Mouse (Mus musculus) CH12.LX (cell line): ENCODE results near the gene Cyb5b. TPM values are rescaled to one million over a fixed set of nuclear protein-coding genes. Genes with fewer than 3 reads are reported as not detected.

Source experiments
- DNase-seq: peaks from one replicate; pipeline ENCODE4 v3.0.0-alpha.2; 2013; ENCODE audit errors: extremely low read depth
- H3K27ac ChIP-seq: 2 replicates; pipeline ENCODE4 v1.5.1; 2012; ENCODE audit warnings: low read depth, mild to moderate bottlenecking, control low read depth, moderate library complexity; ENCODE audit not compliant: insufficient read depth
- H3K27me3 ChIP-seq: replicated peaks from 2 replicates; pipeline ENCODE3; 2012; ENCODE audit warnings: inconsistent platforms
- H3K36me3 ChIP-seq, 2 experiments: replicated peaks in 1 of 2; 2 replicates each; pipeline versions ENCODE3 to v1.6.1; 2012; ENCODE audit warnings: inconsistent platforms in 1 of 2, low read length in 1 of 2, mild to moderate bottlenecking in 1 of 2, mixed read lengths in 1 of 2, moderate library complexity in 1 of 2; ENCODE audit not compliant: control insufficient read depth in 1 of 2, insufficient read depth in 1 of 2
- H3K4me1 ChIP-seq, 2 experiments: 2 replicates each; pipeline ENCODE4 v1.6.1; 2012; ENCODE audit warnings: inconsistent platforms in 1 of 2, moderate library complexity in 1 of 2; ENCODE audit not compliant: insufficient read depth in 2 of 2, control insufficient read depth in 1 of 2
- H3K4me2 ChIP-seq: 2 replicates; pipeline ENCODE4 v1.6.1; 2012; ENCODE audit warnings: low read depth, mild to moderate bottlenecking, control low read depth; ENCODE audit not compliant: poor library complexity, insufficient read depth, severe bottlenecking
- H3K4me3 ChIP-seq, 3 experiments: fragments of 150-350 bp in 1 of 3; sonication (generic) in 1 of 3; replicated peaks in 1 of 3; 2 replicates each; pipeline versions ENCODE3 to v1.5.1; 2011 to 2012; ENCODE audit warnings: low read depth in 2 of 3, low read length in 2 of 3, mild to moderate bottlenecking in 2 of 3, moderate library complexity in 2 of 3, control low read depth in 1 of 3, improper control_type of control experiment in 1 of 3, inconsistent platforms in 1 of 3, mixed read lengths in 1 of 3; ENCODE audit not compliant: poor library complexity in 1 of 3
- H3K79me2 ChIP-seq: replicated peaks from 2 replicates; pipeline ENCODE4 v1.6.1; 2012; ENCODE audit warnings: mild to moderate bottlenecking, moderate library complexity; ENCODE audit not compliant: control insufficient read depth, poor library complexity, insufficient read depth, severe bottlenecking; ENCODE audit errors: extremely low read depth
- H3K9ac ChIP-seq: 2 replicates; pipeline ENCODE4 v1.6.1; 2012; ENCODE audit warnings: low read depth, mild to moderate bottlenecking, control low read depth, moderate library complexity; ENCODE audit not compliant: insufficient read depth
- H3K9me3 ChIP-seq: replicated peaks from 2 replicates; pipeline ENCODE3; 2012; ENCODE audit warnings: low read length, inconsistent platforms, mixed read lengths
- BHLHE40 ChIP-seq: IDR thresholded peaks from 2 replicates; pipeline ENCODE4 v1.6.1; 2011; ENCODE audit warnings: mild to moderate bottlenecking, low read depth, low read length, improper control_type of control experiment
- CHD1 ChIP-seq: IDR thresholded peaks from 2 replicates; pipeline ENCODE4 v1.6.1; 2012; ENCODE audit warnings: low read depth, low read length, improper control_type of control experiment, inconsistent platforms
- CHD2 ChIP-seq: IDR thresholded peaks from 2 replicates; pipeline ENCODE4 v1.6.1; 2011; ENCODE audit warnings: low read length, improper control_type of control experiment
- CTCF ChIP-seq, 2 experiments: IDR thresholded peaks in 1 of 2; conservative IDR thresholded peaks in 1 of 2; 2 replicates each; pipeline ENCODE4 v1.5.1; 2011 to 2012; ENCODE audit warnings: low read depth in 2 of 2, low read length in 2 of 2, improper control_type of control experiment in 1 of 2, inconsistent platforms in 1 of 2, mild to moderate bottlenecking in 1 of 2, moderate library complexity in 1 of 2
- ELF1 ChIP-seq: IDR thresholded peaks from 2 replicates; pipeline ENCODE4 v1.6.1; 2014; ENCODE audit warnings: low read depth, mild to moderate bottlenecking, inconsistent platforms, low read length, improper control_type of control experiment
- ETS1 ChIP-seq: conservative IDR thresholded peaks from 2 replicates; pipeline ENCODE4 v1.6.1; 2012; ENCODE audit warnings: low read depth, mild to moderate bottlenecking, inconsistent platforms, low read length, improper control_type of control experiment, moderate library complexity
- GABPA ChIP-seq: IDR thresholded peaks from 2 replicates; pipeline ENCODE4 v1.6.1; 2012; ENCODE audit warnings: low read depth, low read length, improper control_type of control experiment, inconsistent platforms; ENCODE audit not compliant: insufficient replicate concordance
- HCFC1 ChIP-seq: IDR thresholded peaks from 2 replicates; pipeline ENCODE4 v1.6.1; 2012; ENCODE audit warnings: low read depth, mild to moderate bottlenecking, inconsistent platforms, low read length, improper control_type of control experiment
- IRF4 ChIP-seq: IDR thresholded peaks from 2 replicates; pipeline ENCODE4 v1.6.1; 2014; ENCODE audit warnings: low read depth, mild to moderate bottlenecking, inconsistent platforms, low read length, improper control_type of control experiment
- JUN ChIP-seq: IDR thresholded peaks from 2 replicates; pipeline ENCODE4 v1.6.1; 2011; ENCODE audit warnings: low read depth, mild to moderate bottlenecking, low read length, improper control_type of control experiment, moderate library complexity; ENCODE audit not compliant: insufficient read depth
- MAFK ChIP-seq: IDR thresholded peaks from 2 replicates; pipeline ENCODE4 v1.6.1; 2011; ENCODE audit warnings: low read length, improper control_type of control experiment; ENCODE audit not compliant: insufficient replicate concordance
- MAZ ChIP-seq: IDR thresholded peaks from 2 replicates; pipeline ENCODE4 v1.6.1; 2012; ENCODE audit warnings: low read depth, mild to moderate bottlenecking, inconsistent platforms, low read length, improper control_type of control experiment, moderate library complexity
- MEF2A ChIP-seq: IDR thresholded peaks from 2 replicates; pipeline ENCODE4 v1.6.1; 2014; ENCODE audit warnings: low read depth, mild to moderate bottlenecking, inconsistent platforms, low read length, improper control_type of control experiment, borderline replicate concordance
- MXI1 ChIP-seq: IDR thresholded peaks from 2 replicates; pipeline ENCODE4 v1.6.1; 2011; ENCODE audit warnings: mild to moderate bottlenecking, low read depth, low read length, improper control_type of control experiment
- PAX5 ChIP-seq: IDR thresholded peaks from 2 replicates; pipeline ENCODE4 v1.6.1; 2012; ENCODE audit warnings: low read length, inconsistent platforms, mixed read lengths
- POLR2A ChIP-seq: IDR thresholded peaks from 2 replicates; pipeline ENCODE4 v1.6.1; 2011; ENCODE audit warnings: low read depth, mild to moderate bottlenecking, improper control_type of control experiment, low read length
- POLR2AphosphoS2 ChIP-seq: IDR thresholded peaks from 2 replicates; pipeline ENCODE4 v1.6.1; 2011; ENCODE audit warnings: low read depth, low read length, improper control_type of control experiment
- RAD21 ChIP-seq: IDR thresholded peaks from 2 replicates; pipeline ENCODE4 v1.6.1; 2011; ENCODE audit warnings: low read depth, mild to moderate bottlenecking, low read length, improper control_type of control experiment, moderate library complexity
- RCOR1 ChIP-seq: conservative IDR thresholded peaks from 2 replicates; pipeline ENCODE4 v1.6.1; 2012; ENCODE audit warnings: low read depth, mild to moderate bottlenecking, inconsistent platforms, low read length, improper control_type of control experiment
- SMC3 ChIP-seq: IDR thresholded peaks from 2 replicates; pipeline ENCODE4 v1.6.1; 2011; ENCODE audit warnings: low read depth, low read length, improper control_type of control experiment
- TBP ChIP-seq: conservative IDR thresholded peaks from 2 replicates; pipeline ENCODE4 v1.6.1; 2011; ENCODE audit warnings: low read depth, low read length, improper control_type of control experiment
- TCF12 ChIP-seq: IDR thresholded peaks from 2 replicates; pipeline ENCODE4 v1.6.1; 2014; ENCODE audit warnings: low read depth, mild to moderate bottlenecking, inconsistent platforms, low read length, improper control_type of control experiment
- USF1 ChIP-seq: IDR thresholded peaks from 2 replicates; pipeline ENCODE4 v1.6.1; 2014; ENCODE audit warnings: low read depth, mild to moderate bottlenecking, inconsistent platforms, low read length, improper control_type of control experiment
- ZC3H11A ChIP-seq: IDR thresholded peaks from 2 replicates; pipeline ENCODE4 v1.6.1; 2012; ENCODE audit warnings: low read depth, mild to moderate bottlenecking, inconsistent platforms, low read length, improper control_type of control experiment
- ZKSCAN1 ChIP-seq: IDR thresholded peaks from 2 replicates; pipeline ENCODE4 v1.6.1; 2012; ENCODE audit warnings: low read depth, inconsistent platforms, low read length, improper control_type of control experiment, borderline replicate concordance
- ZNF384 ChIP-seq: IDR thresholded peaks from 2 replicates; pipeline ENCODE4 v1.6.1; 2012; ENCODE audit warnings: low read depth, low read length, improper control_type of control experiment, inconsistent platforms
- dilution Hi-C: fragments of 300-500 bp; cut with MboI; formaldehyde crosslinking; loops from 2 replicates; pipeline ENCODE4 v1.14.3; 2020; ENCODE audit warnings: low sequenced_read_pairs; ENCODE audit not compliant: extremely low pct_unique_long_range_greater_than_20kb, extremely low pct_ligation_motif_present
- in situ Hi-C: fragments of 300-500 bp; cut with MboI; formaldehyde crosslinking; loops from 3 replicates; pipeline ENCODE4 v1.14.3; 2019; ENCODE audit warnings: low sequenced_read_pairs, low pct_ligation_motif_present, low pct_unique_long_range_greater_than_20kb, mixed read lengths
- polyA plus RNA-seq: library from polyadenylated mRNA; unstranded; fragments of >175 nt; gene quantifications from 2 replicates; pipeline ENCODE4 v1.2.1, GENCODE M21; 2012; ENCODE audit warnings: low read depth; ENCODE audit not compliant: insufficient read length
- total RNA-seq, 2 experiments: library from RNA; depleted of rRNA; stranded (reverse); fragments of 300-350 nt in 1 of 2; fragments of >200 nt in 1 of 2; gene quantifications; 2 replicates each; pipeline ENCODE4 v1.2.3; 2012 to 2014

Gene Cyb5b
- total and polyA plus RNA-seq, 3 experiments = 74.0 to 156 (median 108) TPM

GRCm38 (mm10) chr8:107137591-107137990 lies 12.8 kb upstream of the Cyb5b start:
- Histone ChIP-seq H3K79me2 (no peaks in the 10 kb centered on the region), H3K27ac (no peak overlapping the region), H3K36me3 (no peaks in the 10 kb centered on the region), H3K9ac (no peak overlapping the region), H3K27me3 (no peaks in the 10 kb centered on the region), H3K4me1 (peaks cover 4 to 8% of the 10 kb centered on the region in 2 experiments; a peak in 3 of 4 replicates), H3K4me2 (no peak overlapping the region), H3K9me3 (no peaks in the 10 kb centered on the region), H3K4me3 (no peak overlapping the region)
- in situ Hi-C loops (no loop called here), dilution Hi-C loops (no loop called here)
- DNase-seq = no peak
- TF ChIP-seq ZKSCAN1 = no peak
- no peak for TF ChIP-seq PAX5
- no peak for TF ChIP-seq TCF12
- no peak for TF ChIP-seq MAFK
- TF ChIP-seq USF1 = no peak
- TF ChIP-seq ETS1 = no peak
- TF ChIP-seq ELF1 = no peak
- no peak for TF ChIP-seq CTCF (conservative IDR thresholded peaks at IDR 0.05 in 1 of 2, IDR thresholded peaks at IDR 0.05 in 1 of 2; ENCODE audit: low read depth in 2 of 2, low read length in 2 of 2)
- TF ChIP-seq MAZ = no peak
- no peak for TF ChIP-seq GABPA
- TF ChIP-seq SMC3 = no peak
- no peak for TF ChIP-seq RAD21
- no peak for TF ChIP-seq IRF4
- TF ChIP-seq TBP = no peak
- no peak for TF ChIP-seq POLR2AphosphoS2

- dilution Hi-C loops = no loop called here
- Histone ChIP-seq H3K4me1 (peaks cover 0 to 8% of the 10 kb centered on the region in 2 experiments; a peak in 2 of 4 replicates), H3K27me3 (no peaks in the 10 kb centered on the region), H3K9me3 (no peaks in the 10 kb centered on the region), H3K79me2 (no peaks in the 10 kb centered on the region), H3K4me2 (no peak overlapping the region), H3K27ac (no peak overlapping the region), H3K36me3 (no peaks in the 10 kb centered on the region), H3K9ac (no peak overlapping the region), H3K4me3 (no peak overlapping the region)
- DNase-seq = no peak
- in situ Hi-C loops = no loop called here
- TF ChIP-seq ZC3H11A (no peak), CHD2 (no peak), JUN (no peak), BHLHE40 (no peak), ETS1 (no peak), HCFC1 (no peak), POLR2A (no peak), MXI1 (no peak), CHD1 (no peak), POLR2AphosphoS2 (no peak), ZNF384 (no peak), RCOR1 (no peak), MEF2A (no peak)
These were observed 12.1 kb upstream of the Cyb5b start for GRCm38 (mm10) chr8:107138338-107138737.
